Mouse (Mus musculus): ENCODE data around the gene Uba52. TPM values are rescaled to one million over a fixed set of nuclear protein-coding genes. Genes with fewer than 3 reads are reported as not detected.

Gene Uba52
- total and polyA plus RNA-seq, 3 experiments, result 1,322 to 1,685 (median 1,627) TPM

Other genes starting within 250 kb of the Uba52 start
- gene Homer3, start 228.0 kb downstream of the Uba52 start, total RNA-seq (2021), result 10 to 100 TPM; 16.0 to 21.8 TPM
- gene Homer3, start 228.0 kb downstream of the Uba52 start, polyA plus RNA-seq (2012; rRNA removed), result 56.8 and 68.4 TPM in 2 replicates
- gene Ddx49, start 208.3 kb downstream of the Uba52 start, total RNA-seq (2021), result 10 to 100 TPM; 57.7 to 69.5 TPM
- 53.3 and 62.5 TPM in 2 replicates for gene Ddx49, start 208.3 kb downstream of the Uba52 start, polyA plus RNA-seq (2012; rRNA removed)
- gene Cope, start 208.3 kb downstream of the Uba52 start, total RNA-seq (2021), result 100 to 1,000 TPM; 203 to 233 TPM
- gene Cope, start 208.3 kb downstream of the Uba52 start, polyA plus RNA-seq (2012; rRNA removed), result 491 and 579 TPM in 2 replicates
- gene Cers1, start 195.0 kb downstream of the Uba52 start, total RNA-seq (2021), result 1 to 10 TPM; 2.5 to 3.8 TPM
- gene Cers1, start 195.0 kb downstream of the Uba52 start, polyA plus RNA-seq (2012; rRNA removed), result 4.9 and 5.2 TPM in 2 replicates
- gene Gdf1, start 181.0 kb downstream of the Uba52 start, total RNA-seq (2021), result under 1 TPM in 1 of 2 experiments, not detected in 1; 0.41 TPM
- 7.9 and 9.8 TPM in 2 replicates for gene Gdf1, start 181.0 kb downstream of the Uba52 start, polyA plus RNA-seq (2012; rRNA removed)
- 10 to 100 TPM; 60.0 to 60.5 TPM for gene Upf1, start 157.5 kb downstream of the Uba52 start, total RNA-seq (2021)
- 45.1 and 53.3 TPM in 2 replicates for gene Upf1, start 157.5 kb downstream of the Uba52 start, polyA plus RNA-seq (2012; rRNA removed)
- under 1 TPM; 0.14 to 0.35 TPM for gene Comp, start 137.2 kb downstream of the Uba52 start, total RNA-seq (2021)
- gene Comp, start 137.2 kb downstream of the Uba52 start, polyA plus RNA-seq (2012; rRNA removed), result 0.38 and 0.44 TPM in 2 replicates
- 10 to 100 TPM; 20.6 to 25.0 TPM for gene Crtc1, start 71.2 kb downstream of the Uba52 start, total RNA-seq (2021)
- 48.5 and 50.5 TPM in 2 replicates for gene Crtc1, start 71.2 kb downstream of the Uba52 start, polyA plus RNA-seq (2012; rRNA removed)
- 10 to 100 TPM; 21.7 to 25.8 TPM for gene Klhl26, start 33.8 kb downstream of the Uba52 start, total RNA-seq (2021)
- 119 and 121 TPM in 2 replicates for gene Klhl26, start 33.8 kb downstream of the Uba52 start, polyA plus RNA-seq (2012; rRNA removed)
- gene Tmem59l, start 23.4 kb downstream of the Uba52 start, total RNA-seq (2021), result 10 to 100 TPM; 16.8 to 24.3 TPM
- gene Tmem59l, start 23.4 kb downstream of the Uba52 start, polyA plus RNA-seq (2012; rRNA removed), result 42.9 and 55.8 TPM in 2 replicates
- gene Crlf1, start 17.6 kb downstream of the Uba52 start, total RNA-seq (2021), result 1 to 10 TPM in 1 of 2 experiments, under 1 TPM in 1; 0.58 to 1.4 TPM
- 0.58 and 1.2 TPM in 2 replicates for gene Crlf1, start 17.6 kb downstream of the Uba52 start, polyA plus RNA-seq (2012; rRNA removed)
- 100 to 1,000 TPM; 148 to 164 TPM for gene Rex1bd, start 4.0 kb downstream of the Uba52 start, total RNA-seq (2021)
- gene Rex1bd, start 4.0 kb downstream of the Uba52 start, polyA plus RNA-seq (2012; rRNA removed), result 327 and 373 TPM in 2 replicates
- gene Fkbp8, start 16.9 kb upstream of the Uba52 start, total RNA-seq (2021), result 100 to 1,000 TPM; 269 to 287 TPM
- gene Fkbp8, start 16.9 kb upstream of the Uba52 start, polyA plus RNA-seq (2012; rRNA removed), result 602 and 610 TPM in 2 replicates
- 10 to 100 TPM; 75.9 to 82.8 TPM for gene Kxd1, start 17.2 kb upstream of the Uba52 start, total RNA-seq (2021)
- 83.0 and 87.3 TPM in 2 replicates for gene Kxd1, start 17.2 kb upstream of the Uba52 start, polyA plus RNA-seq (2012; rRNA removed)
- 10 to 100 TPM; 26.1 to 29.6 TPM for gene Ell, start 28.7 kb upstream of the Uba52 start, total RNA-seq (2021)
- 31.1 and 36.1 TPM in 2 replicates for gene Ell, start 28.7 kb upstream of the Uba52 start, polyA plus RNA-seq (2012; rRNA removed)
- 100 to 1,000 TPM; 103 to 199 TPM for gene Isyna1, start 83.6 kb upstream of the Uba52 start, total RNA-seq (2021)
- 344 and 376 TPM in 2 replicates for gene Isyna1, start 83.6 kb upstream of the Uba52 start, polyA plus RNA-seq (2012; rRNA removed)
- gene Ssbp4, start 98.1 kb upstream of the Uba52 start, total RNA-seq (2021), result 100 to 1,000 TPM in 1 of 2 experiments, 10 to 100 TPM in 1; 76.2 to 110 TPM
- 476 and 593 TPM in 2 replicates for gene Ssbp4, start 98.1 kb upstream of the Uba52 start, polyA plus RNA-seq (2012; rRNA removed)
- gene Lrrc25, start 105.4 kb upstream of the Uba52 start, total RNA-seq (2021), result 1 to 10 TPM; 1.8 to 3.6 TPM
- gene Lrrc25, start 105.4 kb upstream of the Uba52 start, polyA plus RNA-seq (2012; rRNA removed), result 8.4 and 11.1 TPM in 2 replicates
- 10 to 100 TPM in 1 of 2 experiments, 1 to 10 TPM in 1; 1.3 to 44.6 TPM for gene Gdf15, start 121.7 kb upstream of the Uba52 start, total RNA-seq (2021)
- 18.5 and 22.2 TPM in 2 replicates for gene Gdf15, start 121.7 kb upstream of the Uba52 start, polyA plus RNA-seq (2012; rRNA removed)
- 100 to 1,000 TPM; 115 to 127 TPM for gene Pgpep1, start 149.6 kb upstream of the Uba52 start, total RNA-seq (2021)
- 115 and 117 TPM in 2 replicates for gene Pgpep1, start 149.6 kb upstream of the Uba52 start, polyA plus RNA-seq (2012; rRNA removed)
- gene Lsm4, start 162.4 kb upstream of the Uba52 start, total RNA-seq (2021), result 10 to 100 TPM; 65.2 to 88.5 TPM
- 81.3 and 112 TPM in 2 replicates for gene Lsm4, start 162.4 kb upstream of the Uba52 start, polyA plus RNA-seq (2012; rRNA removed)
- 100 to 1,000 TPM; 214 to 246 TPM for gene Jund, start 188.1 kb upstream of the Uba52 start, total RNA-seq (2021)
- gene Jund, start 188.1 kb upstream of the Uba52 start, polyA plus RNA-seq (2012; rRNA removed), result 1,009 and 1,256 TPM in 2 replicates
- under 1 TPM in 1 of 2 experiments, not detected in 1; 0.12 TPM for gene Iqcn, start 192.7 kb upstream of the Uba52 start, total RNA-seq (2021)
- gene Iqcn, start 192.7 kb upstream of the Uba52 start, polyA plus RNA-seq (2012; rRNA removed), result 0.25 and 0.28 TPM in 2 replicates
- under 1 TPM in 1 of 2 experiments, not detected in 1; 0.69 TPM for gene Gm3336, start 207.7 kb upstream of the Uba52 start, total RNA-seq (2021)
- gene Gm3336, start 207.7 kb upstream of the Uba52 start, polyA plus RNA-seq (2012; rRNA removed), result 0.51 and 0.97 TPM in 2 replicates
- 1 to 10 TPM in 1 of 2 experiments, under 1 TPM in 1; 0.76 to 1.0 TPM for gene Pde4c, start 212.9 kb upstream of the Uba52 start, total RNA-seq (2021)
- 2.9 and 3.3 TPM in 2 replicates for gene Pde4c, start 212.9 kb upstream of the Uba52 start, polyA plus RNA-seq (2012; rRNA removed)
- 10 to 100 TPM; 49.1 to 85.5 TPM for gene Rab3a, start 243.9 kb upstream of the Uba52 start, total RNA-seq (2021)
- 141 and 152 TPM in 2 replicates for gene Rab3a, start 243.9 kb upstream of the Uba52 start, polyA plus RNA-seq (2012; rRNA removed)